Mouse (Mus musculus) ES-Bruce4 (cell line): ENCODE measurements around the gene Golgb1.

Experiments used
- CTCF ChIP-seq: IDR thresholded peaks from one replicate; pipeline ENCODE4 v1.8.1; 2011; ENCODE audit warnings: low read depth, low read length
- EP300 ChIP-seq: IDR thresholded peaks from 2 replicates; pipeline ENCODE4 v1.6.1; 2011; ENCODE audit warnings: low read depth, low read length; ENCODE audit not compliant: insufficient read depth

DNA sequence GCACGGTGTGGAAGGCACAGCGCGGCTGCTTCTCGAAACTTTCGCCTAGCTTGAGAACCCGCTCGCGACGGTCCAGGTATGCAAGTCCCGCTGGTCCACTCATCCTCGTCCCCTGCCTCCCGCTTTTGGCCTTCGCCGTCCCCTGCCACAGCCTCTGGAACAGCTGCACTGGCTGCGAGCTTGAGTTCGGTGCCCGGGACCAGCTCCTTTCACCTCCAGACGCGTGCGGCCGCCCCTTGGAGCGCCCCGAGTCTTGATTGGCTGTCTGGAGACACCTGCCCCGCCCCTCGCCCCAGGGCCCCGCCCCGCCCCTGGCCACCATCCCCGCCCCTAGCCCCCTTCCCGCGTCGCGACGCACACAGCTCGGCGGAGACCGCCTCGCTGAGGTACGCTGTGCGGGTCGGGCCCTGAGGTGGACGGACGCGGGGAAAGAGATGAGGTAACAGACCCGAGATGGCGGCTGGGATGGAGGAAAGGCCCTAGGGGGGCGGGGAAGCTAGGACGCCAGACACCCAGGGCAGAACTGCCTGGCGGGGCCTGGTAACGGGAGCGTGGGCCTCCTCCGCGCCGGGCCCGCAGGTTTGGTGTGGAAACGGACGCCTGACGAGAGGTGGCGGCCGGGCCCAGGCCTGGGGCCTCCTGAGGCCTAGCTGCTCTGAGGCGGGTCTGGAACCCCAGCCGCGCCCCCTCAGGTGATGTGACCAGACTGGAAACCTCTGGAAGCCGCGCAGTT lies 46.7 kb upstream of the Golgb1 start, which contains the start of gene Iqcb1:
- no peak for TF ChIP-seq CTCF
- no peak for TF ChIP-seq EP300
